Mouse (Mus musculus) gastrocnemius, postnatal 36 days (tissue): ENCODE results near the gene Bud23. TPM values are rescaled to one million over a fixed set of nuclear protein-coding genes. Genes with fewer than 3 reads are reported as not detected.
"Not testable (repeated sequence)": the region's sequence is repeated elsewhere in the genome, so short reads cannot be mapped to it uniquely, and the experiment has no call there.

Source experiments
- DNase-seq, 2 experiments: peaks; one replicate each; pipeline ENCODE4 v3.0.0; 2022
- intact Hi-C: fragments of 180-260 bp; cut with DNase I; formaldehyde crosslinking; loops from one replicate; pipeline ENCODE4 v1.15.1; 2025
- long read RNA-seq, 2 experiments: library from polyadenylated mRNA; stranded (forward); transcript quantifications; one replicate each; pipeline ENCODE4 v2.0.0; 2021
- total RNA-seq, 2 experiments: library from RNA; stranded (reverse); gene quantifications; 2 replicates each; pipeline ENCODE4 v1.2.3; 2021

Bud23 gene
- 10 to 100 TPM; 26.9 to 30.0 TPM for total RNA-seq
- long read RNA-seq, experiment 1, partial matches to known transcripts = 42 of 44 reads
- long read RNA-seq, experiment 1, other reads (novel, unspliced or antisense) = 0 of 44 reads
- long read RNA-seq, experiment 2, partial matches to known transcripts = 54 of 54 reads
- long read RNA-seq, experiment 2, other reads (novel, unspliced or antisense) = 0 of 54 reads

DNA sequence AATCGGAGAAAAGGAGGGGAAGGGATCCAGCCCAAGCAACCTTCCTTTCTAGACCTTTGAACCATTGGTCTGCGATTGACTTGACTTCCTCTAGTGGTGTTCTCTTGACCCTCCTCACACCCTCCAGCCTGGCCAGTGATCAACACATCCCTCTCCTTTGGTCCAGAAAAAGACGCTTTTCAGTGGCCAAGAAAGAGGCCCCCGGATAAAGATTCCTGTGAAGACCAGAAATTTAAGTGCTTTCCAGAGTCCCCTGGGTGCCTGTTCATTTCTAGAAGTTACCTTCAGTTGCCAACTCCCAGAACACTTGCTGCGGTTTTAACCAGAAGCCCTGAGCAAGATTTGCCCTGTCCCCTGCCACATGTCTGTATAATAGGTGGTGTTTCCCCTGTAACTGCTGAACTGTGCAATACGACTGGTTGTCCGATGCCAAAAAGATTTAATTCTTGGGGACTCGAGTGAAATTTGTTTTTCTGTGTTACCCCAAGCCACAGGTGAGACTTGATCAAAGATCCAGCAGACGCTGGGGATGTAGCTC, at the start of gene Bud23:
Gene Bud23, minus strand, starts transcription at position 51 of the 538 bp plus-strand sequence.
- DNase-seq, intact Hi-C loops: not testable (repeated sequence)

DNA sequence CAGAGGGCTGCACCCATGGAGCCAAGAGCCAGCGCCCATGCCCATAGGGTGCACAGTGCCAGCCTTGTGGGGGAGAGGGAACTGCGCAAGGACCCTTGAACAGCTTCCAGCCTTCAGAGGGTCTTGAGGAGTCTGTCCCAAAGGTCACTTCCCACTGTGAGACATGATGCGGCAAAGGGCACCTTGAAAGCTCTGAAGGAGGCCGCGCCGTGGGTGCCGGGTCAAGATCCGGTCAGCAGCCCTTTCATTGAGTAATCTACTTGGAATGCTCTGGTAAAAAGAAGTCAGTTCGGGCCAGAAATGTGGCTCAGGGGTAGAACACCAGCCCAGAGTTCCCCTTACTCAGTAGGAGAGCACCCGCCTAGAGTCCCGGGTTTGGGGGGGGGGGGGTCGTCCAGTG, 49.0 kb upstream of the Bud23 start:
- DNase-seq = no peak
- intact Hi-C loops = no loop called here

DNA sequence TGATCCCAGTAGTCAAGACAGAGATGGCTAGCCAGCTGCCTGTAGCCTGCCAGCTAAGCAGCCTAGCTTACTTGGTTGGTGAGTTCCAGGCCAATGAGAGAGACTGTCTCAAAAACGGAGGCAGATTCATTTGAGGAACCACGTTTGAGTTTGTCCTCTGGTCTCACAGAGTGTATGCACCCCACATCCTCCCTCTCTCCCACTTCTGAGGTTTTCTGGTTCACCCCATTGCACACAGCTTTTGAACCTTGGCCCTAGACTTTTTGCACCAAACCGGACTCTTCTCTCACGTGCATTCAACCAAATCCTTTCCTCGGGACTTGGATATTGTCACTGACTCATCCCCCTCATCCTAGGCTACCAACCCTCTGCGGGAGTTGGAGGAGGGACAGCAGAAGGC, 45.2 kb upstream of the Bud23 start:
- intact Hi-C loops = no loop called here
- no peak for DNase-seq

DNA sequence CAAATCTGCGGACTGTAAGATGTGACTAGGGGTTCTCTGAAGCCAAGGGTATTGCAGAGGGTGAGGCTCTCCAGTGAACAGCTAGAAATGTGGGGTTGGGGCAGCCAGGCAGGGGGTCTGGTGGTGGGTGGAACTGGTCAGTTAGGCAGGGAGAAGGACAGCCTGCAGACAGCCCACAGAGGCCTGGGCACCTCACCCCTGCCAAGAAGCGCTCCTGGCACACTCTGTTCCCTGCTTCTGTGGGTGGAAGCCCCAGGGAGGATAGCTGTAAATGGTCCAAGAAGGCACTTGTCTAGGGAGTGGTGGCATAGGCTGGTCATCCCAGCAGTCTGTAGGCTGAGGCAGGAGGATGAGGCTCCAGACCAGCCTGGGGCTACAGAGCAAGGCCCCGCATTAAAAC, 44.7 kb upstream of the Bud23 start:
- DNase-seq = peak in 1 of 2 experiments; percentile 33
- intact Hi-C loops = no loop called here

DNA sequence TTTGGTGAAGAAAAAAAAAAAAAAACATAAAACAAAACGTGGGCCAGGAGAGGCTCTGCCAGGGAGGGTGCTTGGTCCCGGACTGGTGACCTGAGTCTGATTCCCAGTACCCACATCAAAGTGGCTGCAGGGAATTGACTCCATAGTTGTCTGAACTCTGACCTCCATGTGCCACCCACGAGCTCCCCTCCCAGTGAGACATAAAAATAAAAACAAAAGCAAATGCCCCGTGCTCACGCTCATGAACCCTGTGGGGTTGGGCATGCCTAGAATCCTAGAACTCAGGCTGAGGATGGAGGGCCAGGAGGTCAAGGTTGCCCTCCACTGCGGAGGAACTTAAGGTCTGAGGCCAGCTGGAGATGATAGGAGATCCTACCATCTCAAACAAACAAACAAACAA, 44.3 kb upstream of the Bud23 start:
- no peak for DNase-seq
- intact Hi-C loops = no loop called here

DNA sequence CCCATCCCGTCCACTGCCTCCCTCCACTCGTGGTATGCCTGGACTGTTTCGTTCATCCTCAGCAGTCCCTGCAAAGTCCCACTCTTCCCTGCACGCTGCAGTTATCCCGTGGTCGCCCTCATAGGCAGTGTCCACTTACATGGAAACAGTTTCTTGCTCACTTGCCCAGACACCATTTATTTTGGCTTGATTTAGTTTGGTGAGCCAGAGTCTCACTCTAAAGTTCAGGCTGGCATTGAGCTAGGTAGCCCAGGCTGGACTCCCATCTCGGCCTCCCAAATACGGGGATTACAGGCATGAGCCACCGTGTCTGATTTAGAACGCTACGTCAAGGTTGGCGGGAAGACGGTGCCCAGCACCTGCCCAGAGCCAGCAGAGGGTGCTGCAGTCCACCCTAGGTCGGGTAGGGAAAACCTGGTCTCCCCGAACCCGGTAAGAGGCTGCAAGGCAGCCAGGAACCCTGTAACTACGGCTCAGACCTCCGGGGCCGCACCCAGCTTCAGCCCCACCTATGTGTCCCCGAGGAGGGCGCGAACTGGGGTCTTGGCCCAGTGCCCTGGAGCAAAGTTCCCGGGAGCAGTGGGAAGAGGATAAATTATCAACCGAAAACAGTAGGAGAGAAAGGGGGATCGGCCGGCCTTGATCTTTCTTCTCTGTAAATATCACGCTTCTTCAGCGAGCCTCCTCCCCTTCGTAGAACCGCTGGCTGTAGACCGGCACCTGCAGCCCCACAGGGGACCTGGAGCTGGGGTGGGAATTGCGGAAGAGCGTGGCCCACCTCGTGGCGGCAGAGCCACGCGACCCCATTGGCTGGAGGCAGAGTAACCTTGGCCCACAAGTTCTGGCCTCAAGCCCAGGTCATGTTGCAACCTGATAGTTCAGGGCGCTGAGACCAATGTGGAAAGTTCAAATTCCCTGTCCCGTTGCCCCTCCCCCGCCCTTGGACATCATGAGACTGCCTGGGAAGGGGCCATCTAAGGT, 43.1 kb upstream of the Bud23 start:
- DNase-seq = peak; percentile 72 to 86
- intact Hi-C loops = no loop called here

DNA sequence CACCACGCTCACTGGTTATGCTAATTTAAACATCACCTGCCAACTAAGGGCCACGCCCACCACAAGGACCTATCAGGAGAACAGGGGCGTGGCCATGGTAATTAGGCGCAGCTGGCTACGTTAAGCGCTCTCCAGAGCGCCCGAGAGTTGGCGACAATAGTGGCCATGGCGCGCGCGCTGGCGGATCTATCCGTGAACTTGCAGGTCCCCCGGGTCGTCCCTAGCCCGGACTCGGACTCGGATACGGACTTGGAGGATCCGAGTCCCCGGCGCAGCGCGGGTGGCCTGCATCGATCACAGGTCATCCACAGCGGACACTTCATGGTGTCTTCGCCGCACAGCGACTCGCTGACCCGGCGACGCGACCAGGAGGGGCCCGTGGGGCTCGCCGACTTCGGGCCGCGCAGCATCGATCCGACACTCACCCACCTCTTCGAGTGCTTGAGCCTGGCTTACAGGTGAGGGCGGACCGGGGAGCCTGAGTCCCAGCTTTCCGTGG, 42.0 kb upstream of the Bud23 start:
- peak; percentile 73 for DNase-seq
- intact Hi-C loops = no loop called here

DNA sequence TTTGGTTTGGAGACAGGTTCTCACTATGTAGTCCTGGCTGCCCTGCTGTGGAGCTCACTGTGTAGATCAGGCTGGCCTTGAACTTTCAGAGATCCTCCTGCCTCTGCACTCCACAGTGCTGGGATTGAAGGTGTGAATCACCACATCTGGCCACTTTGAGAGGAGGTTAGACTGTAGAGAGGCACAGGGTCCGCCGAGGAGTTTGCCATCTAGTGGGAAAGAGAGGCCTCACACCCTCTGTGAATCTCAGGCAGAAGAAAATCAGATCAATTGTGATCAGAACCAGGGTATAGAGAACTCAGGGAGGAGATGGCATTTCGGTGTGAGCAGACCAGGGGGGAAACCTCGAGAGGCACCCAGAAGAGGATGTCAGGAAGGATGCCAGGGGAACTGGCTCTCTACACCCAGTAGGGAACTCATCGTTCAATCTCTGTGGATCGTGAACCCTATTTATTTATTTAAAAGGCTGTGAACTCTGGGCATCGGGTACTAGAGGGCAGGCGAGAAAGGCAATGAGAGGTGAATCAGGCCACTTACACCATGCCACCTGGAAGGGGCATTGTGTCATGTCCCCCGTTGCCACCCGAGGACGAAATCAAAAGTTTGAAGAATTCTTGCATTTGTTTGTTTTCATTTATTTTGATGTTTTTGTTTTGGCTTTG, 39.4 kb upstream of the Bud23 start:
- intact Hi-C loops = loop anchor here (5.0 kb wide), 1 partner anchor 87 kb away; no protein-coding TSS in a partner anchor
- no peak for DNase-seq

DNA sequence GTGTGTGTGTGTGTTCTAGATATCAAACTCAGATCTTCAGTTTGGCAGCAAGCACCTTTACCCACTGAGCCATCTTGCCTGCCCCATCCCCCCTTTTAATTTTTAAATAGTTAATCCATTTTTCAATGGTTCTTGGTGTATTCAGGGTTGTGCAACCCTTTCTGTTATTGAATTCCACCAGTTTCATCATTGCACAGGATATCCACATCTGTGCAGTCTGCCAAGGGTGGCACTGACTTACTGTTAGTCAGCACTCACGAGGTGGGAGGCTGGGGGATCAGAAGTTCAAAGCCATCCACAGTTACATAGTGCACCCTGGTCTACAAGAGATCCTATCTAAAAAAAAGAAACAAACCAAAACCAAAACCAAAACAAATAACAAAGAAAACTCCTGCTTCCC, 36.2 kb upstream of the Bud23 start:
- intact Hi-C loops = loop anchor here (5.0 kb wide), 1 partner anchor 84 kb away; no protein-coding TSS in a partner anchor
- DNase-seq = no peak

DNA sequence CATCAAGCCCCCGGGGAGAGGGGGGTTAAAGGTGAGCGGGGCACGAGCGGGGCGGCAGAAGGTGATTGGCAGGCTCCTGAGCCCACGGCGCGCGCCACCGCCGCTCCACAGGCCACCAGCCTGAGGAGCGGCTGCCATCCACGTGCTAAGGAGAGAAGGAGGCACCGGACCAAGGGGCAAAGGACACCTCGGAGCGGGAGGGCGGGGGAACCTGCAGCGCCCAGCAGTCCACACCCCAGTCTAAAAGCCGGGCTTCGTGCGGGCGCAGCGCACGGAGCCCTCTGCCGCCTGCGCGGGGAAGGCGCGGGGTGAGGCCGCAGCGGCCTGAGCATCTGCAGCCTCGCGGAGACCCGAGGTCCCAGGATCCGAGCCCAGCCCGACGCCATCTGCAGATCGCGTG, 24.9 kb upstream of the Bud23 start, which contains the start of gene Mlxipl:
Gene Mlxipl, plus strand, starts transcription at position 238 of the 400 bp plus-strand sequence.
- intact Hi-C loops = no loop called here
- DNase-seq = no peak

DNA sequence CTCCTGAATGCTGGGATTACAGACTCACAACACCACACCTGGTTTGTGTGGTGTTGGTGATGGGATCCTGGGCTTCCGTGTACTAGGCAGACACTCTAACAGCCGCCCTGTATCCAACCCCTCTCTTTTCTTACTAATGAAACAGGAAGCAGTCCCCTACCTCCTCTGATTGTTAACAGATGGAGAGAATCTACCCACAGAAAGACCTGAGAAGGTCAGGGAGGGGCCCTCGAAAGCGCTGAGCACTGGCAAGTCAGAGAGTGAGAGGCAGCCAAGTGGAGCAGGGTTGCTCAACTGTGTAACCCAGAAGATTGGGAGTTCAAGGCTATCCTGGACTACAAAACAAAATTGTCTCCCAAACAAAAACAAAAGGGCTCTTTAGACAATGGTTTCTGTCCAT, 22.1 kb upstream of the Bud23 start:
- no peak for DNase-seq
- intact Hi-C loops = no loop called here

DNA sequence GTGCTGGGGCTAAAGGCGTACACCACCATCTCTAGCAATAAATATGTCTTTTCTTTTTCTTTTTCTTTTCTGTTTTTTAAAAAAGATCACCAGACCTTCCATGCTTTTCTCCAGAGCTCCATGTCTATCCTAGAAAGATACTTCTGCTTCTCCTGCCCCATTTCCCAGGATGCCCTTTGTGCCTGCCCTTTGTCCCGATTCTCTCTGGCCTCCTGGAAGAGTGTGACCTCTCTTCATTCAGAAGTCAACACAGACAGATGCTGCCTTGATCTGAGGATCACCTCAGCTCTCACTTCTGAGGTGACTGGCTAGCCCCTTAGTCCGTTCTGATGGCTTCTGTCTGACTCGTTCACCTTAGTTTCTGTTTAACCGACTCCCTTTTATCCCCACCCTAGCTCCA, 15.8 kb upstream of the Bud23 start:
- DNase-seq = no peak
- intact Hi-C loops = no loop called here

DNA sequence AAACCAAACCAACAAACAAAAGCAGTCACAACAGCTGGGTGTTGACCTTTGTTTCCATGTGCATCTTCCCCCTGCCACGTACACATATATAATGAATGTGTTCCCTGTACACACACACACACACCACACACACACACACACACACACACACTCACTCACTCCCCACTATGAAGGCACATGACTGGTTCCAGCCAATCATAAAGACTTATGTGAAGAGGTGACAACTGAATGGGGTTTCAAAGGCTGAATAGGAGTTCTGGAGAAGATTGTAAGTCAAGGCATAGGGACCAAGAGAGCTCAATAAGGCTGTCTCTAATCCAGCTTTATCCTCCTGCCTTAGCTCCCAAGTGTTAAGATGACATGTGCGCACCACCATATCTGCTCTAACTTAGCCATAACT, 14.8 kb upstream of the Bud23 start:
- DNase-seq = no peak
- intact Hi-C loops = no loop called here

DNA sequence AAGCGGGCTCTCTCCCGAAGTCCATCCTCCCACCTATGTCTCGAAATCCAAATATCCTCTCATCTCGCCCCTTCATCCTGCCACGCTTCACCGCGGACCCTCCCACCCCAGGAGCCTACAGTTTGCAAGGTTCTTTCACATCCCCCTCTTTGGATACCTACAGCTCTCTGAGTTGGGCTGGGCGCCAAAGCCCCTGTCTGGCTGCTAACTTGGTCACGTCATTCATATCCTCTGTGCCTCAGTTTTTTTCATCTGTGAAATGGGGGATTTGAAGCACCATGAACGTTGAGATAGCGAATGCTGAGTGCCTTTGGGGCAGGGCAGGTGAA, 13.7 kb upstream of the Bud23 start:
- DNase-seq = no peak
- intact Hi-C loops = no loop called here

DNA sequence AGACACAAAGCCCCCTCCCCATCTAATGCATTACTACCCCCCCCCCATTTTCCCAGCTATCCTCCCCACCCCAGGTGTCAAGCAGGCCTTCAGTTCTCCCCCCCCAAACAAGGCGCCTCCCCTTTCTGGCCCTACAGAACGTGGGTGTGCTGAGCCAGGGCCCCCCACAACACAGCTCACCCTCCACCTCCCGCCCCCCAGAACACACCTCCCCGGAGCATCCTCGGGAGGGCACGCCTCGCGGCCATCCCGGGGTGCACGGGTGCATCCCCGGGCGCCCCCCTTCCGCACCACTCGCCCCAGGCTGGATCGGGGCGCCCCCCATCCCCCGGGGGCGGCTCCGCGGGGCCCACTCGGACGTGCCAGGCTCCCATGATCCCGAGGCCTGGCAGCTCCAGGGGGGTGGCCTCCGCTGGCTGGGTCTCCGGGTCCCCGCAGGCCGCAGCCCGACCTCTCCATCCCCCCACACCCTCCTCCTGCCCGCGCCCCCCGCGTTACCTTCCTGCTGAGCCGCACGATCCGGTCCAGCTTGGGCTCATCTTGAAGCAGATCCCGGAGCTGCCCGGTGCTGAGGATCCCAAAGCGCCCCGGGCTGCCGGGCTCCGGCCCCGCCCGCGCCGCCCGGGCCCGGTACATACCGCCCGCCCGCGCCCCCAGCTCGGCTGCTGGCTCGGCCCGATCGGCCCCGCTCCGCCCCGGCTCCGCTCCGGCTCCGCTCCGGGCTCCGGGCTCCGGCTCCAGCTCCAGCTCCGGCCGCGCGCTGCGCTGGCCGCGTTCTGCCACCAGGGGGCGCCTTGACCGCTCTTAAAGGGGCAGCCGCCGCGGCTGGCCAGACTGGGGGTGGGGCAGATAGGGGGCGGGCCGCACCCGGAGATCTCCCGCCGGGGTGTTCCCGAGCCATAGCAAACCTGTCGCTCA, 13.1 kb upstream of the Bud23 start, which contains the start of gene Vps37d:
Gene Vps37d, minus strand, starts transcription at position 703 of the 918 bp plus-strand sequence.
- peak; percentile 91 to 94 for DNase-seq
- intact Hi-C loops = no loop called here

DNA sequence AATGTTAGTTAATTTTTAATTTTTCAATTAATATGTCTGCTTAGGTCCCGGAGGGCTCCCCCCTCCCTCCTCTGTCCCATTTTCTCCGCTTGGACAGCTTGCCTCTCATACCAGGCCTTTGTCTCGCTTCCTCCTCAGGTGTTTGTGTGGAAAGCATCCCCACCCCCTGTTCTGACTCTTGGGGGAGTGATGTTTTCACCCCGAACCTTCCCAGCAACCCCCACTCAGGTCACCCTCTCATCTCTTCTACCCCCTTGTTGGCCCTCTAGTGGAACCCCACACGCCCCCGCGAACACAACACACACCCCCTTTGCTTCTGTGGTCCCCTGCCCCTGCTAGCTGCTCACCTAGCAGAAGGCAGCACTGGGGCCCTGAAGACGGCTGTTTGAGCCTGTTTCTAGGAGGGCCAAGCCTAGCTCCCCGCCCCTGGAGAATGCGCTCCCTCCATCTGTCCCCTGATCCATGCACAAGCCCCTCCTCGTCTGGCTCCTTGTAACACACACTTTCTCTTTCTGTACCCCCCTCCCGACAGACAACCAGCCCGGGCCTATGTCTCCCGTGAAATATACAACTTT, 12.3 kb upstream of the Bud23 start:
- no peak for DNase-seq
- intact Hi-C loops = no loop called here

DNA sequence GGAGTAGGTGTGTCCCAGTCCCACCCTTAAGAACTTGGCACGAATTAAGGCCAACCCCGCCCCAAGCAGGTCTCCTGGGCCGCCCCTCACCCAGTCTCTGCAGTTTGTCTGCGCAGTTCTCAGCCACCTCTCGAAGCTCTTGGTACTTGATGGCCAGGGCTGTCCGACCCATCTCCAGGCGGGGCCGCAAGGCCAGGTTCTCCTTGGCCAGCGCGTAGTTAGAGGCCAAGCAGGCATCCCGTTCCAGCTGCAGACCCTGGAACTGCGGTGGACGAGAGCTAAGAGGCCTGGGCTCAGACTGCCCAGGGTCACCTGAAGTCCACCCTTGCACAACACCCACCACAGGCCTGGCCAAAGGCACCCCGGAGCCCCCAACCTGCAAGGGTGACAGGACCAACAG, 11.6 kb upstream of the Bud23 start:
- intact Hi-C loops = no loop called here
- DNase-seq = no peak

DNA sequence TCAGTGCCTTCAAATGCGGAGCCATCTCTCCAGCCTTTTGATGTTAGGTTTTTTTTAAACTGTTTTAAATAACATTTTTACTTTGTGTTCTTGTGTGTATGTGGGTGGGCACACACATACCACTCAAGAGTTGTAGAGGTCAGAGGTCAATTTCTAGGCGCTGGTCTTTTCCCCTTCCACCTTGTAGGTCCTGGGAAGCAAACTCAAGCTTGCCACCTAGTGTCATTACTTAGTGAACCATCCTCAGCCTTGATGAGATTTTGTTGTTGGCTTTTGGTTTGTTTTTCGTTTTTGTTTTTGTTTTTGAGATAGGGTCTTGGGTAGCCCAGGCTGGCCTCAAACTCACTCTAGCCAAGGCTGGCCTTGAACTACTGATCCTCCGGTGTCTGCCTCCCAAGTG, 10.9 kb upstream of the Bud23 start:
- DNase-seq = no peak
- intact Hi-C loops = no loop called here
